Mouse (Mus musculus) heart, postnatal 25 days (tissue): ENCODE measurements around the gene Reps2. TPM values are rescaled to one million over a fixed set of nuclear protein-coding genes. Genes with fewer than 3 reads are reported as not detected.

Experiments used
- DNase-seq: peaks from one replicate; pipeline ENCODE4 v3.0.0; 2022; ENCODE audit warnings: low spot score
- intact Hi-C: fragments of 180-260 bp; cut with DNase I; formaldehyde crosslinking; loops from one replicate; pipeline ENCODE4 v1.15.1; 2025
- total RNA-seq, 2 experiments: library from RNA; stranded (reverse); gene quantifications; 2 replicates each; pipeline ENCODE4 v1.2.3; 2021

The Reps2 gene
- total RNA-seq = 1 to 10 TPM in 1 of 2 experiments, under 1 TPM in 1; 0.88 to 1.7 TPM

DNA sequence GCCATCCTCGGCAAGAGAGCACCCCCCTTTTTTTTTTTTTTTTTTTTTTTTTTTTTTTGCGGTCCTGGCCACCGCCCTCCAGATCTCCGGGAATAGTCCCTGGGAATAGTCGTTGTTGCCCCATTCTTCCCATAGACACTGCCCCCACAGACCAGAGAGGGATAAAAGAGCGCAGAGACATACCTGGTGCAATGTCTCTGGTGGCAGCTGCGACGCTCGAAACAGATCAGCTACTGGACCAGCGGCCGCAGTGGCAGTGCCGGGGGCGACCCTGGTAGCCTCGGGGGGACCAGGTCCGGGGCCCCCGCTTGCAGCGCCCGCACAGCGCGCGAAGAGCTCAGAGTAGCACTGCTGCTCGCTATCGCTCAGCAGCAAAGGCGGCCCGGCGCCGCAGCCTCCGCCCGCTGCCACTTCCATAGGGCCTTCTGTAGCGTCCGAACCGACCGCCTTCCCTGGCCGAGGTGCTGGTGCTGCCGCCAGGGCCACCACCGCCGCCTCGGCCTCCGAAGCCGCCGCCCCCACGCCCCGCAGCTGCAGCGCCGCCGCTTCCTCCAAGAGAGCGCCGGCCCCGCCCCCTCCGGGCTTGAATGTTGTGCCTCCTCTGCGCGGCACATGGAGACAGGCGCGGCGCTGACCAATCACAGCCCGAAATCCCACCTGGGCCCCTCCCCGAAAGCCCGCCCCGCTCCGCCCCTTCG lies at the start of gene Reps2:
Gene Reps2, minus strand, starts transcription at position 559 of the 698 bp plus-strand sequence.
- DNase-seq = peak; percentile 27
- intact Hi-C loops = no loop called here

DNA sequence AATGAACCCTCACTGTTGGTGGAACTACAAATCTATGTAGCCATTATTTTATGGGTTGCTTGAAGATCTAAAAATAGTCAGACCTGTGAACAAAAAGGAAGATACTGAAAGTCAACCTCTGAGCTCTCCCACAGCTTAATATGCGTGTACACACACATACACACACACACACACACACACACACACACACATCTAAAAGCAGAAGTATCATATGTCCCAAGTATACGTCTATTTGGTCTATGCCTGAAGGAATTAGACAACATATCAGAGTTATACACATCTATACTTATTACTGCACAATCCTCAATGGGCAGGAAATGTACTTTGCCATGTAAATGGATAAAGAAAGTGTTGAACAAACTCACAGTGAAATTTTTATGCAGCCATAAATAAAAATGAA lies 47.8 kb upstream of the Reps2 start:
- no peak for DNase-seq
- intact Hi-C loops = no loop called here

DNA sequence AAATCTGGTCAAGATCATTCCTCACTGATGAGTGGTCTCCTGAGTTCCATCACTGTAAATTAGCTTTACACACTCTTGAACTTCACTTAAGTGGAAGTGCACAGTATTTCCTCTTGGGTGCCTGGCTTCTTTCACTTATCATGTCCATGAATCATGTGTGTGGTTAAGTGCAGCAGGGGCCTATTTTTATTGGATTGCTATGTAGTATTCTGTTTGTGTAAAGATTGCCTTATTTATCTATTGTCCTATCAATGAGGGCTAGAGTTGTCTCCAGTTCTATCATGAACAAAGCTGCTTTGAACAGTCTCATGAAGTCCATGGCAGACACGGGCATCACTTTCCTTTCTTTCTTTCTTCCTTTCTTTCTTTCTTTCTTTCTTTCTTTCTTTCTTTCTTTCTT lies 41.9 kb upstream of the Reps2 start:
- intact Hi-C loops = no loop called here
- no peak for DNase-seq

- DNase-seq = no peak
- intact Hi-C loops = no loop called here
Observed at GRCm38 (mm10) chrX:162679506-162679905, 36.1 kb upstream of the Reps2 start.

- intact Hi-C loops = no loop called here
- no peak for DNase-seq
Observed at GRCm38 (mm10) chrX:162678820-162679219, 35.4 kb upstream of the Reps2 start.

DNA sequence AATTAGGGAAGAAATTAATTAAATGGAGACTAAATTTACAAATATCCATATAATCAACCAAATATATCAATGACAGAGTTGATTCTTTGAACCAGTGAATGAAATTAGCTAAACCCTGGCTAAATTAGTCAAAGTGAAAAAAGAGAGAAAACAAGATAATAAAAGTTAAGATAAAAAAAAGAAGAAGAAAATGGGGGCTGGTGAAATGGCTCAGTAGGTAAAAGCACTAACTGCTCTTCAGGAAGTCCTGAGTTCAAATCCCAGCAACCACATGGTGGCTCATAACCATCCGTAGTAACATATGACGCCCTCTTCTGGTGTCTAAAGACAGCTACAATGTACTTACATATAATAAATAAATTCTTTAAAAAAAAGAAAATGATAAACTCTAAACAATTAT lies 22.7 kb upstream of the Reps2 start:
- intact Hi-C loops = no loop called here
- no peak for DNase-seq

DNA sequence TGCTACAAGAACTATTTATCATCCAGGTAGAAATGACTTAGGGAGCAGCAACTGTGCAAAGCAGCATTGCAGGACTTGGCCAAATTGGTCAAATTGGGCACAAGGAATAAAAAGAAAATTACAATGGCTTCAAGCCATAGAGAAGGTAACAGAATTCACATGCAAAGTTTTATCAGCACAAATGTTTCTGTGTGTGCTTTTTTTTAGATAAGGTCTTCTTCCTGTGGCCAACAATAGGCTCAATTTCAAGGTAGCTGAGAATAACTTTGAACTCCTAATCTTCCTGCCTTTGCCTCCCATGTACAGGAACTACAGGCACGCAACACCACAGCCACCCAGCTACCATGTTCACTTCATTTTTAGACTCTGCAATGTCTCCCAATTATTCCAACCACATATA lies 16.7 kb upstream of the Reps2 start:
- no peak for DNase-seq
- intact Hi-C loops = no loop called here

- intact Hi-C loops = no loop called here
- no peak for DNase-seq
Observed at GRCm38 (mm10) chrX:162653518-162653917, 10.1 kb upstream of the Reps2 start.

DNA sequence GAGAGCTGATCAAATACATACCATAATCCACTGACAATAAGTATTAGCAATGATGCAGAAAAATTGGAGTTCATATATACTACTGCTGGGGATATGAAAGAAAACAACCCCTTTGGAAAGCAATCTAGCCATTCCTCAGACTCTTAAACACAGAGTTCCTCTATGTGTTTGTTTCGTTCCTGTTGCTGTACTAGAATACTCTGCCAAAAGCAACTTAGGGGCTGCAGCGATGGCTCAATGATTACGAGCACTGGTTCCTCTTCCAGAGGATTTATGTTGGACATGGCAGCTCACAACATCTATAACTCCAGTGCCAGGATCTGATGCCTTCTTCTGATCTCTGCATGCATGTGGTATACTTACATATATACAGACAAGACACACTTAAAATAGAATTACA lies 9.0 kb upstream of the Reps2 start:
- DNase-seq = no peak
- intact Hi-C loops = no loop called here

DNA sequence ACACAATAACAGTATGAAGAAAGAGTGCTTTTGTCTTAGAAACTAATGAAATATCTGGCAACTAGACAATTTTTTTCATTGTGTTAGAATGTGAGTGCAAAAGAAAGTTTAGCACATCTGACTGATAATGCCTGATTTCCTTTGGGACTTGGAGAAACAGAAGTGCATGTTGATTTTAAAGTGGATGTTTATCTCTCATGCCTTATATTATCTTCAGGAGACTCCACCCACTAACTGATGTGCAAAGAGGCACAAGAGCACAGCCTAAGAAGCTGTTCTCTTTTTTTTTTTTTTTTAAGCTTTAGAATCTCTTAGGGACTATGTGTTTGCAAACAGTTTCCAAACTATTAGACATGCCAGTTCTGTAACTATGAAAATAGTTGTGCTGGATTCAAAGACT lies 7.7 kb upstream of the Reps2 start:
- DNase-seq = no peak
- intact Hi-C loops = no loop called here

DNA sequence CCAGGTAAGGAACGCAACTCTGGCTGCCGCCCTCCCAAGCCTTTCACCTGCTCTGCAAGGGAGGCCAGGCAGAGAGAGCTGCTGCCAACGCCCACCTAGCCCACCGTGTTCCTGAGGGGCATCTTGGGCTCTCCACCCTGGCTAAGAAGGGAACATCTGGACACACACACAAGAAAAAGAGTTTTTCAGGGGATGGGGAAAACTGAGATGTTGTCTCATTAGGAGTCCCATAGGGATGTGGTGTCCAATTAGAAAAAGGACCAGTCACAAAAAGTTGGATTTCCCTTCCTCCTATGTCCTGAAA lies 292 bp upstream of the Reps2 start:
- DNase-seq = no peak
- intact Hi-C loops = no loop called here

- intact Hi-C loops = no loop called here
- DNase-seq = no peak
Observed at GRCm38 (mm10) chrX:162642402-162643090, 903 bp downstream of the Reps2 start.

DNA sequence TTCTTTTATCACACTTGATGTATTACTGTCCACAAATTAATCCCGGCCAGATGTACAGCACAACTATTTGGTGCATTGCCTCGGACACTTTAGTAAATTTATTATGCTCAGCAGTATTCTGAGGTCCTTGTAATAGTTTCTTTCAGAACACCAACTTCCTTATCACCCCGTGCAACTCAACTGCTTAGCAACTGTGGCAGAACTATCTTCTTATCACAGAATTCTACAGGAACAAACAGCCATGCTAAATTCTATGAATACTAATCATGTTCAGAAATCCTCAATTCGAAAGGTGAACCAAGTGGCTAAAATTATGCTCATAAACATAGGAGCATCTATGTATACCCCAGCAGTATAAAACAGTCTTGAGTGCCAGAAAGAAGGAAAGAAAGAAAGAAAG lies 1.7 kb downstream of the Reps2 start:
- intact Hi-C loops = no loop called here
- no peak for DNase-seq

- intact Hi-C loops = no loop called here
- no peak for DNase-seq
Observed at GRCm38 (mm10) chrX:162635159-162635558, 8.3 kb downstream of the Reps2 start.

DNA sequence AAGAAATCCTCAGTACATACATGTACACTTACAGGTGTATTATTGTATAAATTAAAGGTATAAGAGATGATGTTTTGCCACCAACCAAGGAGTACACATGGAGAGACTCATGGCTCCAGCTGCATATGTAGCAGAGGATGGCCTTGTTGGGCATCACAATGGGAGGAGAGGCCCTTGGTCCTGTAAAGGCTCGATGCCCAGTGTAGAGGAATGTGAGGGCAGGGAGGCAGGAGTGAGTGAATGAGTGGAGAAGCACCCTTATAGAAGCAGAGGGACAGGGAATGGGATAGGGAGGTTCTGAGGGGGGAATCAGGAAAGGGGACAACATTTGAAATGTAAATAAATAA lies 21.4 kb downstream of the Reps2 start:
- DNase-seq = no peak
- intact Hi-C loops = no loop called here

GRCm38 (mm10) chrX:162621194-162622090 lies 22.0 kb downstream of the Reps2 start:
- DNase-seq = no peak
- intact Hi-C loops = no loop called here

- intact Hi-C loops = no loop called here
Observed at GRCm38 (mm10) chrX:162619705-162620104, 23.7 kb downstream of the Reps2 start.

DNA sequence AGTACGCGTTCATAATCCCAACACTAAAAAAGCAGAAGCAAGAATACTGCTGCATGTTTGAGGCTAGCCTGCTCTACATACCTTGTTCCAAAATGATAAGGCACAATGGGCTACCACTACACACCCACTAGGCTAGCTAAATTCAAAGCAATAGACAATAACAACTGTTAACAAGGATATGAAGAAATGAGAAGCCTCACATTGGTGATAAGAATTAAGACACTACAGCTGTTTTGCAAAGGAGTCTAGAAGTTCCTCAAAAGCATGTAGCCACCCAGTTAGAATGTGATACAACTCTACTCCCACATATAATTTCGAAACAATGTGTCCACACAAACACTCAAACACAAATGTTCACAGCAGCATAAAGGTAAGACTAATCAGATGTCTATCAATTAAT lies 24.9 kb downstream of the Reps2 start:
- DNase-seq = no peak
- intact Hi-C loops = no loop called here

More at GRCm38 (mm10) chrX:162619705-162620104, 23.7 kb downstream of the Reps2 start:
- no peak for DNase-seq

DNA sequence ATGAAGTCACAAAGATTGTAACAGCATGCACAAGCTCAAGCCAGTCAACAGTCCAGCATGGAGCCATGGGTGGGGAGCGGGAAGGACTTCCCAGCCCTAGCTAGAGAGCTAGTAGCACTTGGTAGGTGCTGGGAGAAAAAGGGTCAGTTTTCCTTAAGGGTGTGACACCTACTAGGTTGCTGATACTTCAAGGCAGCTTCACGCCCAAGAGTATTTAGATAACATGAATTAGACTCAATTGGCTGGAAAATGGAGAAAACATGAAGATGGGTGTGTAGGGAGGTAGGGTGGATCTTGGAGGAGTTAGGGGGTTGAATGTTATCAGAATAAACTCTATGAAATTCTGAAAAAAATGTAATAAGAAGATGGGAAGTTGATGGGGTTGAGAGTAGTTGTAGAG lies 37.3 kb downstream of the Reps2 start:
- intact Hi-C loops = no loop called here
- no peak for DNase-seq

DNA sequence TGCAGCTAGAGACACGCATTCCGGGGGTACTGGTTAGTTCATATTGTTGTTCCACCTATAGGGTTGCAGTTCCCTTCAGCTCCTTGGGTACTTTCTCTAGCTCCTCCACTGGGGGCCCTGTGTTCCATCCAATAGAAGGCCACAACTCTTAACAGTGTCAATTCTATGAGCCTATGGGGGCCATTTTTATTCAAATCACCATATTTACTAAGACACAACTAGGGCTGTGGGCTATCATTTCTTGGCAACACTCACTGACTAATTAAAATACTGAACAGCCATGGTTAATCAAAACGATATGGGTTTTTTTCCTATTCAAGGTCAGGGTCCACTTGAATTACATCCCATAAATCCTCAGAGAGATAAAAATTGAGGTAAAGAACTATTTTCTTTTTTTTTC lies 43.8 kb downstream of the Reps2 start:
- DNase-seq = no peak
- intact Hi-C loops = no loop called here
